Mouse (Mus musculus) left cerebral cortex, postnatal 10 days (tissue): ENCODE measurements at regions not wholly inside any gene's neighbourhood (a gene's known extent, or its start where the extent isn't known, plus 50 kb on each side); places are given as distances from the start of the nearest gene placed in this dataset.

Experiments used
- DNase-seq, 2 experiments: peaks; one replicate each; pipeline ENCODE4 v3.0.0; 2021 to 2022; ENCODE audit warnings: low spot score in 2 of 2, mixed read lengths in 1 of 2; ENCODE audit errors: extremely low spot score in 1 of 2
- intact Hi-C: fragments of 180-260 bp; cut with DNase I; formaldehyde crosslinking; loops from one replicate; pipeline ENCODE4 v1.15.1; 2025

DNA sequence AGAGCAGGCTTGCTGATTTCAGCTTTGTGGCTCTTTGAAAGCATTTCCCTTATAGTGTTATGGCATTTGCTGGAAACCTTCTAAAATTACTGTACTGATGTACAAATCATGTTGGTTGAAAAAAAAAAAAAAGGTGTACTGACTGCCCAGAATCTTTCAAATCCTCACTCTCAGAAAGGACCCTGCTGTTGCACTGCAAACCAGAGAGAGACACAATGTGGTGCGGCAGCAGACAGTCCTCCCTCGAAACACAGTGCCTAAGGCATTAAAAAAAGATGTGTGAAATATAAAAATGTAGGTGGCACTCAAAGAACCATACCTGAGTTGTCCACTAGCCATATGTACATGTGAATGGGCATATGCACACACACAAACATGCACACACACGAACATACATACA, 128.3 kb downstream of the Actr3 start:
- no peak for DNase-seq
- intact Hi-C loops, result no loop called here

DNA sequence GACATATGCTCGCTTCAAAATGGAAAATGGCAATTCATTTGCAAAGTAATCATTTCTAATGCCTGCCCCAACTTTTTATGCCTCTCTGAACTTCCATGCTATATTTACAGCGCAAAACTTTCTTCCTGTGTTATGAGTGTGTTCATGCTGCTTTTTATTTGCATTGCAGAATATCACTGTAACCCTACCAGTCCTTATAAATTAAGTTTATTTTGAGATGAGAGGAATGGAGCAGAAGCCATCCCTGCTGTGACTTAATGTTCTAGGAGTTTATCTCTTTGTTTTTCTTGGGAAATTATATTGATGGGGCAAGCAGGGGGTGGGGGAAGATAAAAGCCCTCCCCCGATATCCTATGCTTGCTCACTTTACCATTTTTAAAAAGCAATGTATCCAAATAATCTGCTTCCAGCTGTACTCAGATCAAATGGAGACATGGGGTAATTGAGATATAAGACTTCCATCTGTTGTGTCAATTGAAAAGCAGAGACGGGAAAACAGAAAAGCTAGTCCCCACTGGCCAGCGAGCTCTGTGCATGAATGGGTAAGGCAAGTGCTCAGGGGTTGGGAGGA, 136.9 kb downstream of the Actr3 start:
- intact Hi-C loops, result no loop called here
- no peak for DNase-seq

DNA sequence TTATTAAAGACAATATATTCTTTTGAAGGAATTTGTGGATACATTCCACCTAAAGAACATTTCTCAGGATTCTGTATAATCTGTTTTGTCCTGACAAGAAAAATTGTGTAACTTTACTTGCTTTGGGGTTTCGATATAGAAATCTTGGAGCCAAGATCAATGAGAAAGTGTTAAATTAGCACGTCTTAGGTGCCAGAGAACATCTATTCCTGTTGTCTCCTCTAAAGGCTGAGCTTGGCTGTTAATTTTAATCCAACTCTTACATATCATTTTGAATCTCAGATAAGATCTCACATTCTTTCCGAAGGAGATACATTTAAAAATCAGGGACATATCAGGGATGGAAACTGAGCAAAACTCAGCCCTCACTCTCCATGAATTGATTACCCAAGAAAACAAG, 139.9 kb downstream of the Actr3 start:
- no peak for DNase-seq
- intact Hi-C loops, result no loop called here

DNA sequence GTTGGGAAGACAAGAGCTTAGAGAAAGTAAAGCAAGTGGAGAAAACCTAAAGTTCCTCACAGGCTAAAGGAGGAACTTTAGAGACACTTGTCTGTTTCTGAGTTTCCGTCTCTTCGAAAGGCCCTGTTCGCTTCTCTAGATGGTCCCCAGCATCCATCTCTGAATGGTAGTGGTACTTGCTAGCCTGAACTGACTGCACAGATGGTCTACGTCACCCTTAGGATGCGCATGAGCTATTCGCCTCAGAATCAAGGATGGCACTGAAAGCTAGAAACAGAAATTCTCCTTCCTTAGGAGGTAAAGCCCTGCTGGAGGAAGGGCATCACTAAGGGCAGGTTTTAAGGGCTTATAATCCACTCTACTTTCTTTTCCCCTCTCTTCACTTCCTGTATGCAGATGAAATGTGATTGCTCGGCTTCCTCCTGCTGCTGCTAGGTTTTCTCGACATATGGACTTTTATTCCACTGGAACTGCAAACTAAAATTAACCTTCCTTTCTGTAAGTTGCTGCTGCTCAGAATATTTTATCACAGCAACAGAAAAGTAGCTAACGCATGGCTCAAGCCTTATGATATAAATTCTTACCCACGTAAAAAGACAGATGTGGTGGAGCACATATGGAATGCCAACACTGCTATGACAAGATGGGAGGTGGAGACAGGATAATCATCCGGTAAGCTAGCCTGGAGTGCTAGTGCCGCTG, 145.1 kb downstream of the Actr3 start:
- intact Hi-C loops, result no loop called here
- DNase-seq, result no peak

DNA sequence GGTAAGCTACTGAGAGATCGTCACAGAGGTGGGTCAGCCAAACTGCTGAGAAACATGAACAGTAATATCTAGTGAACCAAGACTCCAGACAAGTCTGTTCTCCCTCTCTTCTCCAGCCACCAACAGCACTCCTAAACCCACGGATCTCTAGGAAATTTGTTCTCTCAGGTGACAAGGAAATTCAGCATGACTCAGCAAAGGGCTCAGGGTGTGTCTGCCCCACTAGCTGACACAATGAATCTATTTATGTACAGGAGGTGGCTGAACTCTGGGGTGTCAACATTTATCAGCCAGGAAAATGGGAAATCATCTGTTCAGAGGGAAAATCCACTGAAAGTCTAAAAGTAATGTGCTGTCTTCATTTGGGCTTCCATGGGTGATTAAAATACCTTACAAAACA, 149.2 kb downstream of the Actr3 start:
- intact Hi-C loops, result no loop called here
- no peak for DNase-seq

DNA sequence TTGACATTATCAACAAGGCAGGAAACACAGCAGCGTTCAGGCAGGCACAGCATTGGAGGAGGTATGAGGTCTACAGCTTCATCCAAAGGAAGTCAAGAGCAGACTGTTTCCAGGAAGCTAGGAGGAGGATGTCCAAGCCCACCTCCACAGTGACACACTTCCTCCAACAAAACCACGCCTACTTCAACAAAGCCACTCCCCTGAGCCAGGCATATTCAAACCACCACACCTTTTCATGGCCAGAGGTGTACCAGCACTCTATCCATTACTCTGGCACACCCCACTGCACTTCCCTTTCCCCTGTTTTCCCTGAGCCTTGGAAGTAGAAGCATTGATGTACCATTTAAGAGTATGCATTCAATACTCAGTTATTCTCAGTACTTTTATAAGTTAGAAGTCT, 150.8 kb downstream of the Actr3 start:
- intact Hi-C loops, result no loop called here

DNA sequence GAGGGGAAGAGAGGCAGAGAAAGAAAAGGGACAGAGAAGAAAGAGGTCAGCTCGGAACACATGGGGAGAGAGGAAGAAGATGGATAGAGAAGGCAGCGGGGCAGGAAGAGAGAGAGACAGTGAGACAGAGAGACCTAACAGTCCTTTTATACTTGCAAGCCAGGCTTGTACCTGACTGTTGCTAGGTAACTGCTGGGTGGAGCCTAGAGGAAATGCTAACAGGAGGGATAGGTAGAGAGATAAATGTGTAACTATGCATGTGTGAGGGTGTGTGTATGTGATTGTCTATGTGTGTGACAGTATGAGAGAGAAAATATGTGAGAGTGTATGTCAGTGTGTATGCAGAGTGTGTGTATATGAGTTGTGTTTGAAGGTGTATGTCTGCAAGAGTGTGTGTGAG, 161.8 kb downstream of the Actr3 start:
- no peak for DNase-seq
- intact Hi-C loops, result no loop called here

More for the DNA sequence above, 150.8 kb downstream of the Actr3 start:
- DNase-seq, result no peak

DNA sequence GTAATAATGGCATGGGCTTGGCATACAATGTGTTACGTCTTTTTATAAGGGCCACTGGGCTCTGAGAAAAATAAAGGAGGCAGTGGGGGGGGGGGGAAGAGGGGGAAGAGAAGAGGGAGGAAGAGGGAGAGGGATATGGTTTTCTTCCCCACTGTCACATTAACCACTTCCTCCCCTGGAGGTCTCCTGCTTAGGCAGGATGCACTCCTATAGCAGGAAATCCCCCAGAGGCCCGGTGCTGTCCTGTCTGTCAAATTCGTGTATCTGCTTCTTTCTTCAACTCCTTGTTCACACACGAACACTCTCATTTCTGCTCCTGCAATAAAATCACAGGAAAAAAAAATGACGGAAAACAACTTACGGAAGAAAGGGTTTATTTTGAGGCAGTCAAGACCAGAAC, 171.8 kb downstream of the Actr3 start:
- no peak for DNase-seq
- intact Hi-C loops, result no loop called here

DNA sequence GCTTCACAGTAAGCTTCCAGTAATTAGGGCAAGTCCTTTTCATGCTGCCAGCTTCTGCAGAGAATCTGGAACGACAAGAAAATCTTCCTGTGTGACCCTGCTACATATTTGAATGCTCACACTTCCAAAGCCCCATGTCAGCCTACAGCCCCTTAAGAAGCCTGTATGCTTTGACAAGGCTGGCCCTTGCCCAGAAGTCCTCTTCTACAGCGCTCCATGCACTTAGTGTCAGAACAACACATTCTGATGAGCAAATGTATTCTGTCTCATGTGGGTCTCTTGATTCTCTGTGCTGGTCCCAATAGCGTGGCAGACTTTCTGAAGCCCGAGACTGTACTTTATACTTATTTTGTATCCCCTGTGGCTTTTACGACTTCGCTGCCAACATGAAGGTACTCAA, 172.5 kb downstream of the Actr3 start:
- no peak for DNase-seq
- intact Hi-C loops, result no loop called here

DNA sequence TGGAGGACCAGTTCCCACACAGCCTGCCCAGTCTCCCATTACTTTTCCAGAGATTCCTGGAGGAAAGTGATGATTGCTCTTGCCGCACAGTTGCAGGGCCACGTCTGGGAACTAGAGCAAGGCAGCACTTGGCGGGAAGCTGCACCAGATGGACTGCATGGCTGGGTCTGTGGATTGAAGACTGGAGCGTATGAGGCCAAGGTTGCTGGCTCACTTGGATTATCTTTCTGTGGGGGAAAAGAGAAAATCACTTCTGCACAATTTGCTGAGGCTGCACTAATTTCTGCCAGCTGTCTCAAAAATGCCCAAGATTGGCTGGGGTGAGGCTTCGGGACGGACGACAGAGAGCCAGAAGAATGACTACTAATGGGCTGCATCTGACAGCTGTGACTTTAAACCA, 193.2 kb downstream of the Actr3 start:
- no peak for DNase-seq
- intact Hi-C loops, result no loop called here

DNA sequence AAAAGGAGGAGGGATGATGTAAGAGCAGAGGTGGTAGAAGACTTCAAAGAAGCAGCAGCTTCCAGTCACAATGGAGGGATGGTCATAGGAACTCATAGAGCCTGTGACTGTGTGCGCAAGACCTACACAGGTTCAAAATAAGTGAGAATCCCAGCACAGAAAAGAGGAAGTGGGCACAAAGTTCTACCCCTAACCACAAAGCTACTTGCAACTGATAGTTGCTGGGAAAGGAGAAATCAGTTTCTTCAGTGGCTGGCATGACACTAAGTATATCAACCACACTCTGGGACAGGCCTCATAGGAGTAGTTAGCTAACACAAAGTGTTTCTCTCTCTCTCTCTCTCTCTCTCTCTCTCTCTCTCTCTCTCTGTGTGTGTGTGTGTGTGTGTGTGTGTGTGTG, 193.8 kb downstream of the Actr3 start:
- DNase-seq, result no peak
- intact Hi-C loops, result no loop called here

DNA sequence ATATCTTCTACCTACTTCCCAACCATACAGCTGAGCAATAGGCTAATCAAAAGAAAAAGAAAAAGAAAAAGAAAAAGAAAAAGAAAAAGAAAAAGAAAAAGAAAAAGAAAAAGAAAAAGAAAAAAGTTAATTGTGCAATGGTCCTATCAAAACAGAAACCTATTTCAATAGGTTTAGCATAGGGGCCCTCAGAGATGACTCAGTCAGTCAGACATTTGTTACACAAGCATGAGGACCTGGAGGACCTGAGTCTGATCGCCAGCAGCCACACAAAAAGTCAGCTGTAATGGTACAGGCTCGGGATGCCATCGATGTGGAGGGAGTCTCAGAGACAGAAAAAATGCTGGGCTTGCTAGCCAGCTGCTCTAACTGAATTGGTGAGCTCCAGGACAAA, 197.9 kb downstream of the Actr3 start:
- DNase-seq, result no peak
- intact Hi-C loops, result no loop called here

DNA sequence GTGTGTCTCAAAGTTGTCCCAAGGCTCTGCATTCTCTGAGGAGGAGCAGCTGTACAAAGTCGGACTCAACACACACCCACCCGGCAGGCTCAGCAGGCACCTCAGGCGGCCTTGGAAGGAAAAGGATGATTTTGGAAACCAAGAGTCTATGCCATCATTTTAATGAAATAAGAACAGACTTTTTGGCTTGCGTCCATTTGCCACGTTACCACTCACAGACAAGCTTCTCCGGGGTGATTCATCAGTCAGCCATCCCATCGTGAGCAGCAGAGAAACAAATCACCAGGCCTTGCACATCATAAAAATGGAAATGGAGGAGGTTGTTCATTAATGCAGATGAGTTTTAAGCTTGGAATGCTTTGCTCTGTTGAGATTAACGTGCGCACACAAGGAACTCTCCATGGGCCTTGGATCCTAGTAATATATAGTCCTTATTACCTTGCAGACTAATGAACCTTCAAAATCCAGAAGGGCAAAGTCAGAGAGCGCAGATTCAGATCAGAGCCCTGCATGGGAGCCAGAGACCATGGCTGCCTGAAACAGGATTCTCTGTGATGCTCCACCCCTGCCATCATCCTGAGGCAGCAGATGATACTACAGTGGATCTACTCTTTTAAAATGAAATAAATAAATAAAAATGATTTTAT, 198.5 kb downstream of the Actr3 start:
- DNase-seq, result peak; percentile 27 to 41
- intact Hi-C loops, result no loop called here

DNA sequence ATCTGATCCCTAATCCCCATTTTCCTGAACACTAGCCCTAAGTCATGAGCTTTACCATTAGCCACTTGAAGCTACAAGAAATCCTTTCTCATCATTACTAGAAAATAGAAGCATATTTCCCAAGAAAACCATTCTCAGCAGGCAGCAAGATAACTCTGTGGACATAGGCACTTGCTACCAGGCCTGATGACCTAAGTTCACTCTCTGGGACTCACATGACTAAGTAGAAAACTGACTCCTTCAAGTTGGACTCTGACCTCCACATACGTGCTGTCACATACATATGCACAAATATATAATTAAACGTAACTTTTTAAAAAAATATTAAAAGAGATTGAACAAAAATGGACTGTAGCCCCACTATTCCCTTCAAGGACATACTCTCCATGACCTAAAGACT, 200.8 kb downstream of the Actr3 start:
- intact Hi-C loops, result no loop called here
- no peak for DNase-seq

DNA sequence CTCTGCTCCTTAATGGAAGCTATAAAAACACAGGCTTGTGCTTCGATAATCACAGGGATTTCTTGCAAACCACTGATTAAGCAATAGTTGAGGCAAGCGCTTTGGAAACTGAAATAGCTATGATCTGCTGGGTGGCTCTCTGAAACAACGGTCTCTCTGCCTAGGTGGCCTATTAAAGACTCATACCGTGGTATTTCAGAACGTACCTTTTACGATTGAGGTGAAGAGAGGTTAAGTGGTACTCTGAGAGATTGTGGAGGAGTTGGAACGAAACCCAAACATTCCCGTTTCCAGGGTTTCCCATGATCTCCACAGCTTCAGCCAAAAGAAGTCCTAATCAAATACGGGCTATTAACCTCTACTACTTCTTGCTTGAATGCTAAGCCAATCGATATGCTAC, 212.2 kb downstream of the Actr3 start:
- intact Hi-C loops, result no loop called here

DNA sequence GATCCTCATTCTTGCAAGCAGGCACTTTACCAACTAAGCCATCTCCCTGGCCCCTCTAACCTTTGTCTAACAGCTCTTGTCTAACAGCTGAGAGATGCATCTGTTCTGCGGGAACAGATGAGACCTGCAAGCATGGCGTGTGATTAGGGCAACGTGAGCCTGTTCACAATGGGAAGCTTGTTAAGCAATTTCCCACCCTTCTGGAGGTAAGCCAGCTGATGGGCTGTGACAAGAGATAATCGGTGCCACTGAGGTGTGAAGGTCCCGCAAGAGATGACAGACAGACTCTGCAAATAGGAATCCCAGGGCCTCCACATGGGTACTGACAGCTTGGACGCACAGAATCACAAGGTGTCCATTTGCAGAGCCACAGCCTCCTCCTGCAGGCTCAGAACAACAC, 219.3 kb downstream of the Actr3 start:
- DNase-seq, result no peak
- intact Hi-C loops, result no loop called here

More for the DNA sequence above, 212.2 kb downstream of the Actr3 start:
- DNase-seq, result no peak

DNA sequence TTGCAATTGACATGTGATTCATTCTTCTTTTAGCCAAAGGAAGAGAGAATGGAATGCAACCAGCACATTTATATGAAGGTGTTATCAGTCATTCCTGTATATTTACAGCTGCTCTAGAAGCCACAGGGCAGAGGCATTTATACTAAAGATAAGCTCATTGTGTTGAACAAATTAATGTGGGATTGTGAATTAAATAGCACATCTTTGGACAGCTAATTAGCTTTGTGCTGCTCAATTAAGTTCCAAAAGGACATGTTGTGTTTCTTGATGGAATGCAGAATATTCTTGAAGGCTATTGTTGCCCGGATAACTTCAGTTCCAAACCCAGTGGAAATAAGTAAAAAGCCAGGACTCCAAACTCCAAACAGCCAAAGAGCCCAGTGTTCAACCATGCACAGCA, 248.4 kb downstream of the Actr3 start:
- intact Hi-C loops, result no loop called here
- DNase-seq, result no peak

DNA sequence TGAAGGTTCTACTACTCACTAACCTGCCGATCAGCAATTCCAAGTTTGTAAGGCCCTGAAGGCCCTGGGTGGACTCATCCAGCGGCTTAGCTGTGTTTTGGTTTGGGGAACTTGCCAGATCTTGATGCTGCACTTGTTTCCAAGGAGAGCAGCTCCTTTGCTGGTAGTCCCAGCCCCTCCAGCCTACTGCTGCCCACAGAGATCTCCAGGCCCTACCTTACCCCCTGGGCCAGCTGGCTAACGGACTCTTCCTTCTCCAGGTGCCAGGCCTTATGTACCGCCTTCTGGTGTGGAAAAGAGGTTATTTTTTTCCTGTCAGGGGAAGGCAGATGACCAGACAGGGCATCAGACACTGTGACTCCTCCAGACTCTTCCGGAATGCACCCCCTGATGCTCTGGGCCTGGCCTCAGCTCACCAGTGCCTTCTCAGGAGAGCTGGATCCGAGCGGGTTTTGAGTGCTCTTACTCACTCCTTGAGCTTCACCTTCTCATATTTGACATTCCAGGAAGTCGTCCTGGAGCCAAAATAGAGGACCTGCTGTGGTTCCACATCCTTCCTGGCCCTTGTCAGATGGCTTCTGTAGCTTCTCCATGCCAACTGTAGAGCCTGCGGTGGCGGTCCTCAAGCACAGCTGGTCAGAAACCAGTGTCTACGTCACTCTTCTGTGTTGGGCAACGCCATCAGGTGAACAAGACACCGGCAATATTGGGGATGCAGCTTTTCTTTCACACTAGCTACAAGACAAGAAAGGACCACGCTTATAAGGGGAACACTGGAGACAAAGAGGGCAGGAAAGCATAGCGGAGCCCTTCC, 259.2 kb downstream of the Actr3 start:
- intact Hi-C loops, result no loop called here
- no peak for DNase-seq

DNA sequence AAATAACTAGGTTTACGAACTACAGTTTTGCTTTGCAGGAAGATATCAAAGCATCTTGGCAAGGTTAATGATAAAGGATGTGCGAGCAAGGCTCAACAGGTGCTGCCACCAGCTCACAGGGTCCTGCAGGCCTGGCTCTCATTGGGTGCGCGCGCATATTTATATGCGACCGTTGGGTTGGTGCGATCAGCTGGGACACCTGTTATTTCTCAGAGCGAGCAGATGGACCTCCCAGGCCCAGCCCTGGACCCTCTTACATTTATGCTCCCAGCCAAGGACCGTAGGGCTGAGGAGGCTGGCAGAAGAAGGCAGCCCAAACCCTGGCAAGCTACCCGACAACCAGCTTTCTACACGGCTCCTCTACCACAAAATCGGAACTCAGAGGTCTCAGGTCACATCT, 260.8 kb downstream of the Actr3 start:
- no peak for DNase-seq
- intact Hi-C loops, result no loop called here

DNA sequence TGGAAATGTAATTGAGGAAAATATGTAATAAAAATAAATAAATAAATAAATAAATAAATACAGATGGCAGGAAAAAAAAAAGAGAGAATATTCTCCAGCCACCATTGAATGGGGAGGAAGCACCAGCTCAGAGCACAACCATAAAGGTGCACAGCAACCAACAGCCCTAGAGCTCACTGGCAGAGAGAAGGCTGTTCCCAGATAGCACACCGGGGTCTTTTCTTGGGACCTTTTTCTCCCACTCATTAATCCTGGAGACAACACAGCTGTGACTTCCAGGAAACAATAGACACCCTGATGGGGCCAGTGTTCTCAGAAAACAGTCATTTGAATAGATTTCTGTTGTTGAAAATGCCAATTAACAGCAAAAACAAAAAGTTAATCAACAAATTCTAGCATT, 263.1 kb downstream of the Actr3 start:
- intact Hi-C loops, result no loop called here
- DNase-seq, result no peak
